Mouse (Mus musculus): ENCODE results near the gene Dnajb14. TPM values are rescaled to one million over a fixed set of nuclear protein-coding genes. Genes with fewer than 3 reads are reported as not detected.
"Not testable (repeated sequence)": the region's sequence is repeated elsewhere in the genome, so short reads cannot be mapped to it uniquely, and the experiment has no call there.

The Dnajb14 gene
- polyA plus RNA-seq, 1 experiment from 2014 or later = 6.5 TPM

DNA sequence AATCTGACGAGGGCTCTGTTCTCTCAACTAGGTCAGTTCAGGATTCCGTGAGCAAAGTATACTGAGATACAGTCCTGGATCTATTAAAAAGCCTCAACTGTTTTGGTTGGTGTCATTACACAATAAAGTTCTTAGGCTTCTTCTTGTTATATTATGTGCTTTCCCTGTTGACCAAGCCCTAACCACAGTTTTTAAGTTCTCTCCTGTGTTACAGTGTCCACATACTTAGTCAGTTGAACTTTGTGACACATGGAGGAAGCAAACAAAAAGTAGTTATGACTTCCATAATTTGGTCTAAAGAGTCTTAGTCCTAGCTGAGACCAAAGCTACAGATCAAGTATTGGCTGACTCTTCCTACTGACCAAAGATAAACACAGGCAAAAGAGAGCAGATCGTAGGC lies 79.4 kb downstream of the Dnajb14 start:
- peaks cover 51% of the 10 kb centered on the region for H3K36me3 ChIP-seq
- WGBS (ENCODE audit: insufficient replicate concordance) = 70% methylated on average over 3 of the region's 3 CpGs
- no peak for ATAC-seq
- H3K4me3 ChIP-seq = no peak overlapping the region
- H3K4me1 ChIP-seq = peaks cover 93% of the 10 kb centered on the region
- H3K9ac ChIP-seq = no peak overlapping the region
- no peaks in the 10 kb centered on the region for H3K27me3 ChIP-seq (replicated peaks)
- H3K9me3 ChIP-seq (replicated peaks) = no peaks in the 10 kb centered on the region
- peak overlapping the region; percentile 56; the same call in 1 of the 2 replicates for H3K27ac ChIP-seq
- H3K4me2 ChIP-seq = no peak overlapping the region

DNA sequence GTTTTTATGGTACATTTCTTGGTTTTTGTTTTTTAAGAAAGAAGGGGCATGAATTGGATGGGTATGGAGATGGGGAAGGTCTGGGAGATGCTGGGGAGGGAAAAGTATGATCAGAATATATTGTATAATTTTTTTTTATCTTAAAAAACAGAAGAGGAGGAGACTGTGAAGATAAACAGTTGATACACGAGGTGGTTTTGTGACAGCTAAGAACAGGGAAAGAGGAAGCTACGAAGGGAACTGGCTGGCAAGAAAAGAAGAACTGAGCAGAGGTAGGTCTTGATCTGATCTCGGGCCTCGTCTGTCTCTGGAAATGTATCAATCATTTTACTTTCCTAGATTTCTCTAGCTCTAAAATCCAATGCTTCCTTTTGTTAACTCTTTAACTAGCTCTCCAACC lies 80.0 kb downstream of the Dnajb14 start:
- no peak overlapping the region for H3K27ac ChIP-seq
- no peak for ATAC-seq

DNA sequence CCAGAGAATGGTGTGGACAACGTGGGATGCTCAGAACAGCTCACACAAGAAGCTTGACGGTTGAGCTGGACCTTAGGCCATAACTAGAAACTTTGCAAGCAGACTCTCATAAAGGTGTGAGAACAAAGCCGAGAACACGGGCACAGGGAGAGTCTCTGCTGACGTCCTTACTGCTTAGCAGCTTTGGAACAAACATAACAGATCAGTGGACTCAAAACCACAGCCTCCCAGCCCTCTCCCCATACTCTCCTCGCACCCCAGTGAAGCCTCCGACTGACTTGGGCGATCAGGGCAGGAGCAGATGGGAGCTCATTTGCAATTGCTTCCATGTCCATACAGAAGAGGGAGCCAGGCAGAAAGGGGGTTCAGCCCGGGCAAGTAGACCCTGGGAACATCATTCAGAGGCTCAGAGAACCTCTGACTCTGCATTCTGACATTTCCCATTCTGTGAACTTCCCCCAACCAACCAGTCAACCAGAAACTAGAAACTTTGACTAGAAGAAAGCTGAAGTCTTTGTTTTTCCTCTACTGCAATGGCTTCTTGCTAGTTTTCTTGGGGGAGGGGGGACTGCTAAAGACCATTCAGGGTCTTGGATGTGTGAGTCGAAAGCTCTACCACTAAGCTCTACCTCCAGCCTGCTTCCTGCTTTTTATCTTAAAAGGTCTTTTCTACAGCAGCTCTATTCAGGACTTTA lies 82.9 kb downstream of the Dnajb14 start:
- WGBS (ENCODE audit: insufficient replicate concordance) = 59% methylated on average over 10 of the region's 10 CpGs
- peak overlapping the region; percentile 64 for H3K27ac ChIP-seq
- peaks cover 96% of the 10 kb centered on the region for H3K4me1 ChIP-seq
- H3K9me3 ChIP-seq (replicated peaks) = no peaks in the 10 kb centered on the region
- peaks cover 44% of the 10 kb centered on the region for H3K36me3 ChIP-seq
- H3K27me3 ChIP-seq (replicated peaks) = no peaks in the 10 kb centered on the region
- no peak overlapping the region for H3K4me3 ChIP-seq
- no peak overlapping the region for H3K4me2 ChIP-seq
- ATAC-seq = no peak
- no peak overlapping the region for H3K9ac ChIP-seq

More for the DNA sequence above, 80.0 kb downstream of the Dnajb14 start:
- Histone ChIP-seq H3K4me1 (peaks cover 93% of the 10 kb centered on the region), H3K4me3 (no peak overlapping the region), H3K4me2 (no peak overlapping the region), H3K27me3 (replicated peaks) (no peaks in the 10 kb centered on the region), H3K9me3 (replicated peaks) (no peaks in the 10 kb centered on the region), H3K9ac (no peak overlapping the region), H3K36me3 (peaks cover 47% of the 10 kb centered on the region)
- WGBS (ENCODE audit: insufficient replicate concordance) = 22% methylated on average over 4 of the region's 4 CpGs

DNA sequence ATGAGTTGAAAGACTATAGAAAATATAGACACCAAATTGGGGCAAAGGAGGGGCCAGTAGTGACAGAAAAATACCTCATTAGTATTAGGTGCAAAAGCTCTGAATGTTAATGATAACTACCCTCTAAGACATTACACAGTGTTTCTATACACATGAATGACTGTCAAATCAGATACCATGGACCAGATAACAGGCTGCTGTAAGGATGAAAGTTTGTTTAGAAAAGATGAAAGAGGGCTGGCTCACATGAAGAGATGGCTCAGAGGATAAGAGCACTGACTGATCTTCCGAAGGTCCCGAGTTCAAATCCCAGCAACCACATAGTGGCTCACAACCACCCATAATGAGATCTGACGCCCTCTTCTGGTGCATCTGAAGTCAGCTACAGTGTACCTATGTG lies 83.8 kb downstream of the Dnajb14 start:
- 60% methylated on average over 3 of the region's 3 CpGs for WGBS (ENCODE audit: insufficient replicate concordance)
- Histone ChIP-seq H3K4me1 (peaks cover 97% of the 10 kb centered on the region), H3K36me3 (peaks cover 36% of the 10 kb centered on the region), H3K27ac (peak overlapping the region; percentile 81; the same call in 1 of the 2 replicates), H3K4me2 (peak overlapping the region; percentile 56; the same call in 1 of the 2 replicates)
- ATAC-seq; H3K9me3 ChIP-seq (replicated peaks); H3K27me3 ChIP-seq (replicated peaks); H3K9ac ChIP-seq; H3K4me3 ChIP-seq: not testable (repeated sequence)

DNA sequence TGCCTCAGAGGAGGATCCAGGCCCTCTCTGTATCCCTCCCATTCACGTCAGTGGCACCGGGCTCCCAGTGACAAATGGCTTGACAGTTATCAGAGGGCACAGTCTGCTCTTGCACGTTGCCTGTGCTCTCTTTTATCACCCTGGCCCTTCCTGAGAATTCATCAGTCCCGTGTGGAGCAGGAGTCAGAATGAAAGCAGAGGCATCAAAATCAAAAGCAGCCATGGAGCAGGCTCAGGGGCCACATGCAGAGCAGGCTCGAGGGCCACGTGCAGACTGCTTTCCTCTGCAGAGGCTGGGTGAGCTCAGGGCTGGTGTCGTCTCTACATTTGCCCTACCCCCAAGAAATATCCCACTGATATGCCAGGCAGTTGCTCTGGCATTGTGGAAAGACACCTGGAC lies 84.3 kb downstream of the Dnajb14 start:
- no peak overlapping the region for H3K4me3 ChIP-seq
- WGBS (ENCODE audit: insufficient replicate concordance) = 5% methylated on average over 7 of the region's 7 CpGs
- peaks cover 98% of the 10 kb centered on the region for H3K4me1 ChIP-seq
- peak overlapping the region; percentile 56 for H3K4me2 ChIP-seq
- H3K27ac ChIP-seq = peak overlapping the region; percentile 81
- no peaks in the 10 kb centered on the region for H3K9me3 ChIP-seq (replicated peaks)
- ATAC-seq = peak; percentile 74
- no peaks in the 10 kb centered on the region for H3K27me3 ChIP-seq (replicated peaks)
- H3K36me3 ChIP-seq = peaks cover 32% of the 10 kb centered on the region
- H3K9ac ChIP-seq = 0 out of 2 replicates have a peak overlapping the region, but pooled peaks have one; percentile 6

DNA sequence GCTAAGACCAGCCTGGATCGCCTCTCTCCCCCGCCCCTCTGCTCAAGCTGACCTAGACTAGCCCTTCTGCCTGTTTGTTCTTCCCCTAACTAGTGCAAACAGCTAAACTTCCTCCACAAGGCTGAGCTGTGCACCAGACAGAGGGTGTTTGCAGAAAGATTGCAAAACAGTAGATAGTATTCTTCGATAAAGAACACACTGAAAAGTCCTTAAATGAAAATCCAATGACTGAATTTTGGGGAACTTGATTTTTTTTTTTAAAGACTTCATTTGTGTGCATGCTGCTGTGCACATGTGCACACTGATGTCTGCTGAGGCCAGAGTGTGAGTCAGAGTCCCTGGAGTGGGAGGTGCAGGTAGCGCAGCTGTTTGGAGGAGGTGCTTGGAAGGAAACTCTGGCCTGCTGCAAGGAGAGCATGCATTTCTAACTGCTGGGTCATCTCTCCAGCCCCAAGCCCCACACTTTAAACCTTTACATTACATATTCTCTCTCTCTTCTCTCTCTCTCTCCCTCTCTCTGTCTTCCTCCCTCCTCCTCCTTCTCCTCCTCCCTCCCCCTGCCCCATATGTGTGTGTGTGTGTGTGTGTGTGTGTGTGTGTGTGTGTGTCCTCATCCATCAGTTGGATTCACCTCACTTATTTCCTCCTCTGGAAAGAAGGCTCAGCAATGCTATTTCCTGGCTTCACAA lies 84.9 kb downstream of the Dnajb14 start:
- Histone ChIP-seq H3K4me1 (peaks cover 98% of the 10 kb centered on the region), H3K27ac (peak overlapping the region; percentile 81), H3K27me3 (replicated peaks) (no peaks in the 10 kb centered on the region), H3K9ac (0 out of 2 replicates have a peak overlapping the region, but pooled peaks have one; percentile 22), H3K9me3 (replicated peaks) (no peaks in the 10 kb centered on the region), H3K4me3 (no peak overlapping the region), H3K4me2 (peak overlapping the region; percentile 56), H3K36me3 (peaks cover 30% of the 10 kb centered on the region)
- peak; percentile 53 for ATAC-seq
- WGBS (ENCODE audit: insufficient replicate concordance) = 19% methylated on average over 4 of the region's 4 CpGs

DNA sequence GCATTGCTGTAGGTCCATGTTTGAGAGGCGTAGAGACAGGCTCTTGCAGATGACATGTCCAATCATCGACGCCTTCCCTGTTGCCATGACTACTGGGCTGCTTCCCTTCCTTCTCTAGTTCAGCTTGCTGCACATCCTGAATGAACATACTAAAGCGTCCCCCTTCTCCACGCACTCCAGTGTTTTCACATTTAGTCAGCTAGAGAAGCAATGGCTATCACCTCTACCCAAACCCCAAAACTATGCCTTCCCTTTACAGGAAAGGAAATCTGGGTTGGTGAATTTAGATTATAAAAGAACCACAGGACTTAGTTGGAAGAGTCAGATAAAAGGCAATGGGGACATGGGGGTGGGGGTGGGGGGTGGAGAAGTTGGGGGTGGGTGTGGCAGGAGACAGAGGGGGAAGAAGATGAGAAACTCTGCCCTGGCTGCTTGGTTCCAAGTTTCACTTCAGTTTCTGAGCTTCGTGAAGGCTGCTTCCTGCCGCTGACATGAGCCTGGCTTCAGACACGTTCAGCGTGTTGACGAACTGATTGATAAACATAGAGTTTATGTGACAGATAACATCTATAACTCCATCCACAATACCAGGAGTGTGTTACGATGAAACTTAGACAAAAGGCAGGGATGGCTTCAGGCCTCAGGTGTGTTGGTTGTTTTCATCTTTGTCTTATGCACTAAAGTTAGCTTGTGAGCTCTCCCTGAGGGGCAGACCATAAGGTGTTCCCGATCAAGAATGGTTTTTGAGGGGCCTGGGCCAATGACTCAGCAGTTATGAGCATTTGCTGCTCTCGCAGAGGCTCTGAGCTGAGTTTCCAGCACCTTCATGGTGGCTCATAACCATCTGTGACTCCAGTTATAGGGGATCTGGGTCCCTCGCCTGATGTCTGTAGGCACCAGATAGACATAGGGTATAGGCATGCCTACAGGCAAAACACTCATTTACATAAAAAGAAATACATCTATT lies 85.7 kb downstream of the Dnajb14 start:
- Histone ChIP-seq H3K27me3 (replicated peaks) (no peaks in the 10 kb centered on the region), H3K4me2 (peak overlapping the region; percentile 56), H3K4me1 (peaks cover 98% of the 10 kb centered on the region), H3K27ac (peak overlapping the region; percentile 81), H3K9me3 (replicated peaks) (no peaks in the 10 kb centered on the region), H3K9ac (peak overlapping the region; percentile 22; the same call in 1 of the 2 replicates), H3K4me3 (0 out of 2 replicates have a peak overlapping the region, but pooled peaks have one; percentile 0), H3K36me3 (peaks cover 26% of the 10 kb centered on the region)
- WGBS (ENCODE audit: insufficient replicate concordance) = 14% methylated on average over 14 of the region's 14 CpGs
- ATAC-seq = peak; percentile 33

DNA sequence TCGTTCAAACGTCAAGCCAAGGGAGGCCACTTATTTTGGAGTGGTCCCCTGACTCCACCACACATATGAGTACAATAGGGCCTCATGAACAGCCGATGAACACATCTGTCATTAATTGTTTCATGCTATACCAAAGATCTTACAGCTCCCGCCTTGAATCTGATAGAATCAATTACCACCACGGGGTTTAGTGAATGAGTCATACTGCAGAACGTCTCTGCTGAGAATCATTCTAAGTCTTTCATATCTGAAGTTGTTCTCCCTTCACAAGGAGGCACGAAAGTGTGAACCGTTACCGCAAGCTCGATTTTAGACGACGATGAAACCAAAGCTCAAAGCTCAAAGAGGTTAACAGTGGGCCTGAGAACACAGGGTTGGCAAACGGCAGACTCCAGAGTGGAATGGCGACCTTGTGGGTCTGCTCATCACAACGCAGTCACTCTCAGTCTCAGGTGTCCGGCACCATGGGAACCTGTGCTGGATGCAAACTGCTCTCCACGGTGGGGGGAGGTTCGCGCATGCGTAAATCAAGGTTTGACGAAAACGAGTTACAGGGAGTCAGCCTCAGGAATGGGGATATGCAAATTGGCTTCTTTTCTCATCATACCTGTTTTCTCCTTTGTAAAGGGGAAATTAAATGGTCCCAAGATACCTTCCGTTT lies 86.9 kb downstream of the Dnajb14 start:
- H3K27ac ChIP-seq = peak overlapping the region; percentile 81
- peaks cover 98% of the 10 kb centered on the region for H3K4me1 ChIP-seq
- peak overlapping the region; percentile 11; the same call in 1 of the 2 replicates for H3K4me2 ChIP-seq
- no peak overlapping the region for H3K4me3 ChIP-seq
- 0 out of 2 replicates have a peak overlapping the region, but pooled peaks have one; percentile 9 for H3K9ac ChIP-seq
- no peaks in the 10 kb centered on the region for H3K27me3 ChIP-seq (replicated peaks)
- no peak for ATAC-seq
- peaks cover 17% of the 10 kb centered on the region for H3K36me3 ChIP-seq
- WGBS (ENCODE audit: insufficient replicate concordance) = 55% methylated on average over 23 of the region's 23 CpGs
- no peaks in the 10 kb centered on the region for H3K9me3 ChIP-seq (replicated peaks)

DNA sequence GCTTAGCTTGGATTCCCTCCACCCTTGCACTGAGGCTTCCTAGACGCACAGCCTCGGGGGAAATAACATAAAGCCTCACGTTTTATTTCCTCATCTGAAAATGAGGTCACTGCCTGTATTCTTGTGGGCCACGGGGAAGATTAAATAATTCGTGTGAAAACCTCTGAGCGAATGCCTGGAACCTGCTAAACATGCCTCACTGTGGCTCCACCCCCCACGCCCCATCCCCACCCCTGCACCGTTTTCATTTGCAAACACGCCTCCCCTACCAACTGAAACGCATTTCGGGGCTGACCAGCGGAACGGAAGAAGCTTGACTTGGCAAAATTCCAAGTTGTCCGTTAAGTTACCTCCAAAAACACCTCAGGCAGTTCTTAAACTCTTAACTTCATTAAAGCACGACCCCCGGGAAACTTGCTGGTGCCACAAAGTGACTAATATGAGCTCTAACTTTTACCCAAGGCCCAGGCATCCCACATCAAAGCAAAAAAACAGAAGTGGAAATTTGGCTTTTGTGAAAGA lies 88.1 kb downstream of the Dnajb14 start:
- peak overlapping the region; percentile 63 for H3K9ac ChIP-seq
- H3K4me1 ChIP-seq = peaks cover 85% of the 10 kb centered on the region
- peaks cover 18% of the 10 kb centered on the region for H3K36me3 ChIP-seq
- peak overlapping the region; percentile 80 for H3K27ac ChIP-seq
- H3K4me3 ChIP-seq = peak overlapping the region; percentile 37
- no peaks in the 10 kb centered on the region for H3K9me3 ChIP-seq (replicated peaks)
- peak overlapping the region; percentile 64 for H3K4me2 ChIP-seq
- no peaks in the 10 kb centered on the region for H3K27me3 ChIP-seq (replicated peaks)
- peak; percentile 27; the same call in 1 of the 2 replicates for ATAC-seq
- 10% methylated on average over 16 of the region's 16 CpGs for WGBS (ENCODE audit: insufficient replicate concordance)

DNA sequence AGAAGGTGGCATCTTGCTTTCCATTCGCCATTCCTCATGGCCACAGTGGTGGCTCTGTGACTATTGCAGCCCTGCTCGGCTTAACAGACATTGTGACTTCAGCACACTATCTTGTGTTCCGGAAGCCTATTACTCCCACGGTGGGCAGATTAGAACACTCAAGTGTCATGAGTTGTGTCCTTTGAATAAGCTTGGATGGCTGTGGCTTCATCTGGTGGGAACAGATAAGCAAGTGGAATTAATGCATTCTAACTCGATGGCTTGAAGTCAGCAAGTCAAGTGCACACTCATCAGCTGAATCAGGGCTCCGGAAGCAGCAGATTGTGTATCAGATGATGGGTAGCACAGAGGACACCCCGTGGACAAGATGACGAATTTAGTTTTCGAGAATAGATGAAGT lies 90.4 kb downstream of the Dnajb14 start:
- Histone ChIP-seq H3K27me3 (replicated peaks) (no peaks in the 10 kb centered on the region), H3K4me2 (peak overlapping the region; percentile 42), H3K4me3 (no peak overlapping the region), H3K9me3 (replicated peaks) (no peaks in the 10 kb centered on the region), H3K9ac (no peak overlapping the region), H3K36me3 (peaks cover 37% of the 10 kb centered on the region), H3K4me1 (peaks cover 77% of the 10 kb centered on the region), H3K27ac (peak overlapping the region; percentile 87)
- WGBS (ENCODE audit: insufficient replicate concordance) = 18% methylated on average over 9 of the region's 9 CpGs
- ATAC-seq = peak; percentile 91

DNA sequence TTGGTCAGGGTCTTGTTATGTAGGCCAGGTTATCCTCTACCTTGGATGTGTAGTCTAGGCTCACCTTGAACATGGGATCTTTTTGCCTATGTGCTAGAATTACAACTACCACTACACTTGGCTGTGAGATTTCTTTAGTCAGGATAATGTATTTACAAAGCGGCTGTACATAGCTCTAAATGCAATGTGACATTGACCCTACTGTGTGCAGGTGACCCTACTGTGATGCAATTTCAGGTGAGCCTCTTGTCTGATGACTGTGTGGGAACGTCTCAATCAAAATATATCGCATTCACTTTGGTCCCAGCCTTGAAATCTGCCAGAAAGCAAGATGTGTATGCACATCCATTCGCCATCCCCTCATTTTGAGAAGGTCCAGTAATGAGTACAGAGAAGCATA lies 90.9 kb downstream of the Dnajb14 start:
- peak overlapping the region; percentile 87 for H3K27ac ChIP-seq
- H3K36me3 ChIP-seq = peaks cover 39% of the 10 kb centered on the region
- WGBS (ENCODE audit: insufficient replicate concordance) = 87% methylated on average over 4 of the region's 4 CpGs
- no peak overlapping the region for H3K9ac ChIP-seq
- H3K27me3 ChIP-seq (replicated peaks) = no peaks in the 10 kb centered on the region
- H3K9me3 ChIP-seq (replicated peaks) = no peaks in the 10 kb centered on the region
- peaks cover 73% of the 10 kb centered on the region for H3K4me1 ChIP-seq
- peak overlapping the region; percentile 42 for H3K4me2 ChIP-seq
- no peak for ATAC-seq
- no peak overlapping the region for H3K4me3 ChIP-seq

All from liver, embryonic 12.5 days (tissue).